Mouse (Mus musculus) forebrain, embryonic 14.5 days (tissue): ENCODE data around the gene Cinp. TPM values are rescaled to one million over a fixed set of nuclear protein-coding genes. Genes with fewer than 3 reads are reported as not detected.

ENCODE experiments used
- ATAC-seq: fragments of 200-750 bp; cut with Nextera tagmentation; 2 replicates; pipeline ENCODE4 v1.8.0; 2017; ENCODE audit warnings: mild to moderate bottlenecking, moderate library complexity
- DNase-seq: peaks from one replicate; pipeline ENCODE4 v3.0.0-alpha.2; 2015; ENCODE audit warnings: low spot score
- H3K27ac ChIP-seq: fragments of 300-500 bp; sonication (generic); 2 replicates; pipeline ENCODE4 v1.5.1; 2014; ENCODE audit warnings: low read depth, mild to moderate bottlenecking, control low read depth, low read length, moderate library complexity
- H3K27me3 ChIP-seq: fragments of 300-500 bp; sonication (generic); replicated peaks from 2 replicates; pipeline ENCODE4 v1.6.1; 2014; ENCODE audit warnings: low read length, control low read depth, mixed read lengths; ENCODE audit not compliant: control insufficient read depth, insufficient read depth
- H3K36me3 ChIP-seq: fragments of 300-500 bp; sonication (generic); 2 replicates; pipeline ENCODE4 v1.6.1; 2014; ENCODE audit warnings: low read length, control low read depth; ENCODE audit not compliant: control insufficient read depth, insufficient read depth
- H3K4me1 ChIP-seq: fragments of 300-500 bp; sonication (generic); 2 replicates; pipeline ENCODE4 v1.6.1; 2014; ENCODE audit warnings: antibody characterized with exemption, low read length, control low read depth; ENCODE audit not compliant: control insufficient read depth, insufficient read depth
- H3K4me2 ChIP-seq: fragments of 300-500 bp; sonication (generic); 2 replicates; pipeline ENCODE4 v1.6.1; 2014; ENCODE audit warnings: mild to moderate bottlenecking, control low read depth, low read length
- H3K4me3 ChIP-seq: fragments of 300-500 bp; sonication (generic); 2 replicates; pipeline ENCODE4 v1.5.1; 2014; ENCODE audit warnings: low read depth, low read length, control low read depth
- H3K9ac ChIP-seq: fragments of 300-500 bp; sonication (generic); 2 replicates; pipeline ENCODE4 v1.6.1; 2014; ENCODE audit warnings: mild to moderate bottlenecking, low read length, control low read depth, moderate library complexity
- H3K9me3 ChIP-seq: fragments of 300-500 bp; sonication (generic); replicated peaks from 2 replicates; pipeline ENCODE4 v1.6.1; 2016; ENCODE audit warnings: low read length, control low read depth, mixed read lengths; ENCODE audit not compliant: control insufficient read depth
- WGBS: fragments of 180-500 bp; shearing (Covaris S2); extraction: QIAGEN DNeasy Blood & Tissue Kit; methylation state at CpG from one replicate; pipeline ENCODE4 v1.1.7; 2014; 5-methylcytosine and 5-hydroxymethylcytosine counted together
- polyA plus RNA-seq: library from polyadenylated mRNA; unstranded; fragments of >200 nt; fragmentation: Nextera tagmentation; extraction: Ambion mirVana; gene quantifications from 2 replicates; pipeline ENCODE4 v1.2.1, GENCODE M21; 2014

The Cinp gene
- polyA plus RNA-seq, 1 experiment from 2014 or later = 86.2 TPM

DNA sequence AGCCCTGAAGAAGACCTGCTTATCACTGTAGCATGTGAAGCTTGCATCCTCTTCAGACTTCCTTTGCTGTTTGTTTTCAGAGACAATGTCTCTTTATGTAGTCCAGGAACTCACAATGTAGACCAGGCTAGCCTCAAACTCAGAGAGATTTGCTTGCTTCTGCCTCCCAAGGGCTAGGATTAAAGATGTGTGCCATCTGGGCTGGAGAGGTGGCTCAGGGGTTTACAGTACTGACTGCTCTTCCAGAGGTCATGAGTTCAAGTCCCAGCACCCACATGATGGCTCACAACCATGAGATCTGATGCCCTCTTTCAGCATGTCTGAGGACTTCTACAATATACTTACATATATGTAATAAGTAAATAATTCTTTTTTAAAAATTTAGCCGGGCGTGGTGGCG, 53.8 kb downstream of the Cinp start:
- no peak overlapping the region for H3K4me2 ChIP-seq
- H3K27me3 ChIP-seq = no peaks in the 10 kb centered on the region
- H3K27ac ChIP-seq = no peak overlapping the region
- DNase-seq = no peak
- no peak overlapping the region for H3K9ac ChIP-seq
- no peaks in the 10 kb centered on the region for H3K36me3 ChIP-seq
- 98% methylated on average over 3 of the region's 3 CpGs for WGBS
- H3K4me1 ChIP-seq = peaks cover 8% of the 10 kb centered on the region; the same call in 1 of the 2 replicates
- no peak overlapping the region for H3K4me3 ChIP-seq
- no peaks in the 10 kb centered on the region for H3K9me3 ChIP-seq
- no peak for ATAC-seq

DNA sequence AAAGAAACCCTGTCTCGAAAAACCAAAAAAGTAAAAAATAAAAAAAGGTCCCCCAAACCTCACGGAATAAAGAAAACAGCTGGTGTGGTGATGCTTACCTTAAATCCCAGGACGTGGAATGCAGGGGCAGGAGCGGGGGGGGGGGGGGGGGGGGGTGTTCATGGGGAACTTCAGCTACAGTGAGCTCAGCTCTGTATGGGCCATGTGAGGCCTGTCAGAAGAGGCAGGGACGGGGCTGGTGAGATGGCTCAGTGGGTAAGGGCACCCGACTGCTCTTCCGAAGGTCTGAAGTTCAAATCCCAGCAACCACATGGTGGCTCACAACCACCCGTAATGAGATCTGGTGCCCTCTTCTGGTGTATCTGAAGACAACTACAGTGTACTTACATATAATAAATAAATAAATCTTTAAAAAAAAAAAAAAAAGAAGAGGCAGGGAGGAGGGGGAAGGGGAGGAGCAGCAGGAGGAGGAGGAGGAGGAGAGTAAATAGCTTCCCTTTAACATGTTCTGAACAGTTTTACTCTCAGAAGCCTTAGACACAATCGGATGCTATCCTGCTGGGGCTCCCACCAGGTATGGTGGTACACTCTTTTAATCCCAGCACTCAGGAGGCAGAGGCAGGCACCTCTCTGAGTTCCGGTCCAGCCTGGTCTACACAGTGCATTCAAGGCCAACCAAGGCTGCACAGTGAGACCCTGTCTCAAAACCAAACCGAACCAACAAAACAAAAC, 58.5 kb downstream of the Cinp start:
- 86% methylated on average over 10 of the region's 11 CpGs for WGBS
- no peak for ATAC-seq
- peaks cover 6% of the 10 kb centered on the region; the same call in 1 of the 2 replicates for H3K36me3 ChIP-seq
- no peak overlapping the region for H3K27ac ChIP-seq
- no peaks in the 10 kb centered on the region for H3K27me3 ChIP-seq
- DNase-seq = no peak
- no peak overlapping the region for H3K9ac ChIP-seq
- H3K4me1 ChIP-seq = no peaks in the 10 kb centered on the region
- H3K9me3 ChIP-seq = no peaks in the 10 kb centered on the region
- no peak overlapping the region for H3K4me2 ChIP-seq
- no peak overlapping the region for H3K4me3 ChIP-seq

DNA sequence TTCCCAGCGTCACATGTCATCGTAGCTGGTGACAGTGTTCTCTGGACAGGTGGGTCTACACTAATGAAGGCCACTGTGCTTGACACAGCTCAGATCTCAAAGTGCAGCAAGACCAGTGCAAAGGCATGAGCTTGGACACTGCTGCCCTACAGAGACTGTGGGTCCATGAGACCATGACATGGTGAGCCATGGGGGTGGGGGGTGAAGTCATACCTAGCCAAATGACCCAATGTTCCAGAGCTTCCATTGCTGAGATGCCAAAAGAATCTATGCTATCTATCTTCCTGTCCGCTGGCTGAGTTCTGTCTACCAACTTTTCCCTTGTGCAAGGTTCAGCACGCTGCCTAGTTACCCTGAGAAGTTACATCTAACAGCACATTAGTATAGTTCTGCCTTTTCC, 60.0 kb downstream of the Cinp start:
- H3K4me1 ChIP-seq = no peaks in the 10 kb centered on the region
- H3K4me2 ChIP-seq = no peak overlapping the region
- no peak overlapping the region for H3K9ac ChIP-seq
- H3K36me3 ChIP-seq = peaks cover 6% of the 10 kb centered on the region; the same call in 1 of the 2 replicates
- DNase-seq = no peak
- ATAC-seq = no peak
- no peak overlapping the region for H3K27ac ChIP-seq
- 94% methylated on average over 4 of the region's 4 CpGs for WGBS
- no peaks in the 10 kb centered on the region for H3K9me3 ChIP-seq
- no peaks in the 10 kb centered on the region for H3K27me3 ChIP-seq
- H3K4me3 ChIP-seq = no peak overlapping the region

Other genes starting within 250 kb of the Cinp start
- gene 1700001K19Rik, start 206.5 kb downstream of the Cinp start, polyA plus RNA-seq = not detected in 2 replicates
- 1,205 and 1,208 TPM in 2 replicates for gene Hsp90aa1, start 186.4 kb downstream of the Cinp start, polyA plus RNA-seq
- gene Wdr20, start 151.2 kb downstream of the Cinp start, polyA plus RNA-seq = 24.6 and 29.7 TPM in 2 replicates
- gene Mok, start 48.2 kb downstream of the Cinp start, polyA plus RNA-seq = 16.3 and 18.9 TPM in 2 replicates
- 0.81 and 0.88 TPM in 2 replicates for gene Zfp839, start 38.9 kb downstream of the Cinp start, polyA plus RNA-seq
- 3.8 and 5.9 TPM in 2 replicates for gene Tecpr2, start 119 bp upstream of the Cinp start, polyA plus RNA-seq
- gene Ankrd9, start 89.9 kb upstream of the Cinp start, polyA plus RNA-seq = 6.0 and 7.2 TPM in 2 replicates
- gene Rcor1, start 150.2 kb upstream of the Cinp start, polyA plus RNA-seq = 8.5 and 9.7 TPM in 2 replicates